Mouse (Mus musculus) forebrain, embryonic 16.5 days (tissue): ENCODE data around the gene Obox6. TPM values are rescaled to one million over a fixed set of nuclear protein-coding genes. Genes with fewer than 3 reads are reported as not detected.

Experiments
- ATAC-seq: fragments of 200-750 bp; cut with Nextera tagmentation; 2 replicates; pipeline ENCODE4 v1.8.0; 2017; ENCODE audit warnings: mild to moderate bottlenecking, moderate library complexity
- H3K27ac ChIP-seq: fragments of 300-500 bp; sonication (generic); 2 replicates; pipeline ENCODE4 v1.5.1; 2014; ENCODE audit warnings: low read length, control low read depth
- H3K27me3 ChIP-seq: fragments of 300-500 bp; sonication (generic); replicated peaks from 2 replicates; pipeline ENCODE4 v1.6.1; 2014; ENCODE audit warnings: low read length; ENCODE audit not compliant: control insufficient read depth, insufficient read depth
- H3K36me3 ChIP-seq: fragments of 300-500 bp; sonication (generic); 2 replicates; pipeline ENCODE4 v1.6.1; 2014; ENCODE audit not compliant: control insufficient read depth, insufficient read depth
- H3K4me1 ChIP-seq: fragments of 300-500 bp; sonication (generic); replicated peaks from 2 replicates; pipeline ENCODE4 v1.6.1; 2014; ENCODE audit warnings: low read length; ENCODE audit not compliant: control insufficient read depth, insufficient read depth
- H3K4me2 ChIP-seq: fragments of 300-500 bp; sonication (generic); 2 replicates; pipeline ENCODE4 v1.6.1; 2014; ENCODE audit warnings: mild to moderate bottlenecking, low read length, control low read depth
- H3K4me3 ChIP-seq: fragments of 300-500 bp; sonication (generic); replicated peaks from 2 replicates; pipeline ENCODE4 v1.5.1; 2014; ENCODE audit warnings: mild to moderate bottlenecking, low read length, control low read depth
- H3K9ac ChIP-seq: fragments of 300-500 bp; sonication (generic); replicated peaks from 2 replicates; pipeline ENCODE4 v1.6.1; 2014; ENCODE audit warnings: low read depth, low read length, control low read depth
- H3K9me3 ChIP-seq: fragments of 300-500 bp; sonication (generic); 2 replicates; pipeline ENCODE4 v1.6.1; 2016; ENCODE audit warnings: low read length; ENCODE audit not compliant: control insufficient read depth
- WGBS: fragments of 180-500 bp; shearing (Covaris S2); extraction: QIAGEN DNeasy Blood & Tissue Kit; methylation state at CpG from one replicate; pipeline ENCODE4 v1.1.7; 2014; 5-methylcytosine and 5-hydroxymethylcytosine counted together
- polyA plus RNA-seq: library from polyadenylated mRNA; unstranded; fragments of >200 nt; fragmentation: Nextera tagmentation; extraction: Ambion mirVana; gene quantifications from 2 replicates; pipeline ENCODE4 v1.2.1, GENCODE M21; 2015

Obox6 gene
- not detected in 2 replicates for polyA plus RNA-seq

DNA sequence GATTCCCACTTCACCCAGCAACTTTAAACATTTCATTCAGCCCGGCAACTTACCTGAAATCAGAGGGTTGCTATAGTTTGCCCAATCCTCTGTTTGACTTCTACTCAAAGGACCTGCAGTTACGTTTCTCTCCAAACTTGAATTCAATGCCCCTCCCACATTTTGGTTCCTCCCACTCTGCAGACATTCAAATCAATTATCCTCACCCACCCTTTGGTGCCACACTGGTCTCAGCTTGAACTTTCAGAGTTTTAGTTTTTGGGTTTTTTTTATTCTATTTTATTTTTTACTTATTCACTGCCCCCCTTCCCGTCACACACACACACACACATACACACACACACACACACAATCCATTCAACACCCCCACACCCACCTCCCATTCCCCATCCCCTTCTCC lies at the start of gene Obox6:
Obox6 (minus strand) TSS at position 101 of the 400 bp plus-strand sequence.
- Histone ChIP-seq H3K27me3 (no peaks in the 10 kb centered on the region), H3K27ac (no peak within 1 kb of the TSS), H3K36me3 (no peaks in the 10 kb centered on the region), H3K9me3 (0 out of 2 replicates have a peak, but pooled peaks cover 6% of the 10 kb centered on the region), H3K9ac (no peak within 1 kb of the TSS), H3K4me1 (no peaks in the 10 kb centered on the region), H3K4me2 (no peak within 1 kb of the TSS), H3K4me3 (no peak within 1 kb of the TSS)
- WGBS: 94% methylated on average over 3 of the region's 3 CpGs
- no peak for ATAC-seq

- no peak for ATAC-seq
- Histone ChIP-seq H3K27me3 (no peaks in the 10 kb centered on the region), H3K4me2 (no peak overlapping the region), H3K9ac (no peak overlapping the region), H3K9me3 (no peaks in the 10 kb centered on the region), H3K27ac (no peak overlapping the region), H3K36me3 (no peaks in the 10 kb centered on the region), H3K4me1 (0 out of 2 replicates have a peak, but pooled peaks cover 3% of the 10 kb centered on the region), H3K4me3 (no peak overlapping the region)
- 88% methylated on average over 2 of the region's 2 CpGs for WGBS
Measured at GRCm38 (mm10) chr7:15884127-15884526, 44.6 kb upstream of the Obox6 start.

DNA sequence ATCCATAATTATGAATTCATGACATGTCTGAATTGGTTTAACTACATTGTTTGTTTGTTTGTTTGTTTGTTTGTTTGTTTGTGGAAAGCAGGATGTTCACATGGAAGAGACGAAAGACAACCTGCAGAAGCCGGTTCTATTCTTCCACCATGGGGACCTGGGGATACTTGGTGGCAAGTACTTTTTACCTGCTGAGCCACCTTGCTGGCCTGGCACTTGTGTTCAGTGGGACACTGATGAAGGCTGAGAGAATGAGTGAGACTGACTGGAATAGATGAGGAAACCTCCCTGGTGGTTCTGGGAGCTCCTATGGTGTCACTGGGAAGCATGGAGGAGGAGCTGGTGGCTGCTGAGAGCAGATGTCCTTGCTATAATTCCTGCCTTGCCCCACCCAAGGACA lies 42.8 kb upstream of the Obox6 start, which contains the start of gene Crxos:
Crxos (plus strand) TSS at position 301 of the 400 bp plus-strand sequence.
- Histone ChIP-seq H3K27me3 (no peaks in the 10 kb centered on the region), H3K9ac (no peak within 1 kb of the TSS; the same call in 1 of the 2 replicates), H3K4me2 (no peak within 1 kb of the TSS), H3K27ac (no peak within 1 kb of the TSS), H3K4me3 (no peak within 1 kb of the TSS), H3K36me3 (no peaks in the 10 kb centered on the region), H3K9me3 (no peaks in the 10 kb centered on the region), H3K4me1 (0 out of 2 replicates have a peak, but pooled peaks cover 3% of the 10 kb centered on the region)
- ATAC-seq: no peak
- 87% methylated on average over 2 of the region's 2 CpGs for WGBS

- Histone ChIP-seq H3K27ac (no peak overlapping the region), H3K4me1 (0 out of 2 replicates have a peak, but pooled peaks cover 3% of the 10 kb centered on the region), H3K4me3 (no peak overlapping the region), H3K9me3 (no peaks in the 10 kb centered on the region), H3K9ac (no peak overlapping the region), H3K36me3 (no peaks in the 10 kb centered on the region), H3K27me3 (no peaks in the 10 kb centered on the region), H3K4me2 (no peak overlapping the region)
- ATAC-seq: no peak
- 44% methylated on average over 3 of the region's 3 CpGs for WGBS
Measured at GRCm38 (mm10) chr7:15881831-15882230, 42.4 kb upstream of the Obox6 start.

GRCm38 (mm10) chr7:15881388-15881787 lies 41.9 kb upstream of the Obox6 start:
- no peak for ATAC-seq
- 3% methylated on average over 7 of the region's 7 CpGs for WGBS
- no peak overlapping the region; the same call in 1 of the 2 replicates for H3K9ac ChIP-seq

GRCm38 (mm10) chr7:15879756-15880155 lies 40.3 kb upstream of the Obox6 start, which contains the start of gene Crx:
Gene Crx (minus strand): TSS chr7:15879968.
- WGBS: 35% methylated on average over 4 of the region's 4 CpGs
- ATAC-seq: no peak

More at GRCm38 (mm10) chr7:15881388-15881787, 41.9 kb upstream of the Obox6 start:
- no peak overlapping the region for H3K4me3 ChIP-seq
- H3K4me1 ChIP-seq: 0 out of 2 replicates have a peak, but pooled peaks cover 3% of the 10 kb centered on the region
- no peak overlapping the region for H3K4me2 ChIP-seq
- no peaks in the 10 kb centered on the region for H3K9me3 ChIP-seq
- H3K27me3 ChIP-seq: no peaks in the 10 kb centered on the region
- no peaks in the 10 kb centered on the region for H3K36me3 ChIP-seq
- H3K27ac ChIP-seq: no peak overlapping the region

GRCm38 (mm10) chr7:15864104-15864503 lies 24.6 kb upstream of the Obox6 start:
- Histone ChIP-seq H3K27ac (no peak overlapping the region), H3K4me2 (no peak overlapping the region), H3K27me3 (no peaks in the 10 kb centered on the region), H3K4me3 (no peak overlapping the region), H3K36me3 (no peaks in the 10 kb centered on the region), H3K9me3 (no peaks in the 10 kb centered on the region), H3K9ac (no peak overlapping the region), H3K4me1 (no peaks in the 10 kb centered on the region)
- ATAC-seq: no peak
- 56% methylated on average over 4 of the region's 4 CpGs for WGBS

More at GRCm38 (mm10) chr7:15879756-15880155, 40.3 kb upstream of the Obox6 start, which contains the start of gene Crx:
- Histone ChIP-seq H3K4me2 (no peak within 1 kb of the TSS), H3K9me3 (no peaks in the 10 kb centered on the region), H3K4me1 (0 out of 2 replicates have a peak, but pooled peaks cover 3% of the 10 kb centered on the region), H3K9ac (no peak within 1 kb of the TSS), H3K27me3 (no peaks in the 10 kb centered on the region), H3K27ac (no peak within 1 kb of the TSS), H3K4me3 (no peak within 1 kb of the TSS), H3K36me3 (no peaks in the 10 kb centered on the region)

GRCm38 (mm10) chr7:15859657-15860056 lies 20.2 kb upstream of the Obox6 start:
- ATAC-seq: no peak
- WGBS: 39% methylated on average over 2 of the region's 2 CpGs

More at GRCm38 (mm10) chr7:15859657-15860056, 20.2 kb upstream of the Obox6 start:
- Histone ChIP-seq H3K27me3 (no peaks in the 10 kb centered on the region), H3K27ac (no peak overlapping the region), H3K4me3 (no peak overlapping the region), H3K4me1 (no peaks in the 10 kb centered on the region), H3K9me3 (no peaks in the 10 kb centered on the region), H3K4me2 (no peak overlapping the region), H3K9ac (no peak overlapping the region), H3K36me3 (no peaks in the 10 kb centered on the region)
